Mouse (Mus musculus): ENCODE measurements around the gene Ulk3.
A peak's percentile ranks its signal among the peaks of the same experiment; 100 is the strongest.

Gene Ulk3

DNA sequence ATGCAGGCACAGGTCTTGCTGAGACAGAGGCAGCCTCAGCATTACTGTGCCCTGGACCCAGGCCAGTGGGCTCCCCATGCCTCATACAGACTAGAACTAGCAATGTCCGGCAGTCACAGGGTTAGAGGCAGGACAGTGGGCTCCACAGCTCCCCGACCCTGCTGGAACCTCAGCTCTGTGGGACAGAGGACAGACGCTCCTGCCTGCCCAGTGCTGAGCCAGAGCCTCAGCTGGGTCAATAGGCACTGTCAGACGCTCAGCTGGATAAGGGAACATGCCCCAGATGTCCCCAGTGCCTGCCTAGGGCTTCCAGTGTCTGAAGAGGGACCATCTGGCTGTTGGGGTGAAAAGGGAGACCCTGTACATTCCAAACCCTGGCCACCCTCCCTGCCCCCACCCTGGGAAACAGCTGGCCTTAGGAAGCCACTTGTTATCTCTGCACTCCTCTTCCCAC, 8.7 kb downstream of the Ulk3 start:
- peak; percentile 13; the same call in 1 of the 2 replicates for TF ChIP-seq GATA4 (IDR thresholded peaks at IDR 0.05; ENCODE audit: insufficient replicate concordance, low read length)

DNA sequence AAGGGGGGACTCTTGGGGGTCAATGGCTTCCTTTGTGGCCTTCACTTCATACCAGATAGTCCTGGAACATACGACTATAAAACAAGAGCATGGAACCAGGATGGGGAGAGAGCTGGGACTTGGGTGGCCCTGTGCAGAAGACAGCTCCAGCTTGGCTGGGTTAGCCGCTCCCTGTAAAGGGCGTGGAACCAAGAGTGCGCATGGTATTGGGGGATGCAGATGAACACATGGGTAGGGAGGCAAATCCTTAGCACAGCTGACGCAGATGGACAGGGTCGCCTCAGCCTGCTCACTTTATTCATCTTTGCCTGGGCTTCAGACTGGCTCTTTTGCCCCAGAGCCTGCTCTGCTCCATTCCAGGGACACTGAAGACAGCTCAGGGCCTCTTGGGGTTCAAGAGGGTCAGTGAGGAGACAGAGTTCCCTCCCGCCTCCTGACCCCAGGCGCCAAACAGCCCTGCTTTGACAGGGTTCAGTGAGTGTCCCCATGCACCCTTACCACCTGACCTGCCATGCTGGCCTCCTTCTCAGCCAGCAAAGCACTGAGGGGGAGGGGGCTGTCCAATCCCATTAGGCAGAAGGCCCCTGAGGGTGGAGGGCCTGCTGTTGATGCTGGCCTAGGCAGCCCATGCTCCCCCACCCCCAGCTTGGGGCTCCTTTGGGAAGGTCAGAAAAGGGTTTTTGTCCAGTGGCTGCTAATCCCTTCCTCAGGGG, 9.8 kb downstream of the Ulk3 start:
- no peak for TF ChIP-seq GATA4 (IDR thresholded peaks at IDR 0.05; ENCODE audit: insufficient replicate concordance, low read length)

DNA sequence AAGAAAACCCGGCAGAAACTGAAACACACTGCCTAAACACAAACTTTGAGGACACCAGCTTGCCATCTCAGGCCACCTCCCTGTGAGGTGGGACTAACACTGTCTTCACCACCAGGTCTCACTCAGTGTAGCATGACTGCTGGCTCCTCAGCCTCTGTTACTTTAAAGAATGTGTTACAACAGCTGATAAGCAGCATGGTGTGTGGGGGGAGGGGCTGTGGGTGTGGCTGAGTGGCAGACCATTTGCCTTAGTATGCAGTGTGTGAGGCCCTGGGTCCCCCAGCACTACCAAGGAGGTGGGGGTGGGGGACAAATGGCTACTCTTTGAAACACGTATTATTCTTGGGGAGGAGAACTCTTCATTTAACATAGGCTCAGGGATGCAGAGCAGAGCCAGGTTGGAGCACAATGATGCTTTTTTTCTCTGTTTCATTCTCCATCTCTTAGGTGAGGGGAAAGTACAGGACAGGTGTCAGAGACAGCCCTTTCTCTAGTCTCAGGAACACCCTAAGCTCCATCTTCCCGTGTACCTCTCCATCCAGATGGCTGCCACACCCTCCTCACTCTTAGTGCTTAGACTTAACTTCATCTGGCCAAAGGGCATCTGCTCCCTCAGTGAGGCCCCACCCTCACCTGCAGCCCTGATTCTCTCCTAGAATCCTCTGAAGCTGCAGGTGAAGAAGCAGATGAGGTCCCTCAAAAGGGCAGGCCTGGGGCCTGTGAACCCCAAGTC, 11.5 kb downstream of the Ulk3 start:
- TF ChIP-seq GATA4 (IDR thresholded peaks at IDR 0.05; ENCODE audit: insufficient replicate concordance, low read length) = no peak

GRCm38 (mm10) chr9:57601353-57601706, 12.1 kb downstream of the Ulk3 start:
- no peak for TF ChIP-seq GATA4 (IDR thresholded peaks at IDR 0.05; ENCODE audit: insufficient replicate concordance, low read length)

GRCm38 (mm10) chr9:57602098-57602497, 12.8 kb downstream of the Ulk3 start:
- no peak for TF ChIP-seq GATA4 (IDR thresholded peaks at IDR 0.05; ENCODE audit: insufficient replicate concordance, low read length)

DNA sequence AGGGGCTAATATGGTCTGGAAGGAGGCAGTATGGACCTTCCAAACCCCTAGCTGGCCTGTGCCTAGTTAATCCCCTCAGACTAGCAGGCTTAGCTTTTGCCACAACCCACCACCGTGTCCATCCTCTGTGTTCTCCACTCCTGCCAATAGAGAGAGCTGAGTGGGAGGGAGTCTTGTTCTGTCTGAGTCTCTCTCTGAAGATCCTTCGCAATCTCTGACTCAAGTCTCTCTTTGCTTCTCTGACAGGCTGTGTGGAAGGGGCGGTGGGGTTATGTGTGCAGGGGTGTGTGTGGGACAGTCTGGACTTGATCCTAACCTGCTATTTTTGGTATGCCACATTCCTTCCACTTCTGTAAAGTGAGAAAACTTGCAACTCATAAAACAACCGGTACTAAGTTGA, 15.6 kb downstream of the Ulk3 start:
- TF ChIP-seq GATA4 (IDR thresholded peaks at IDR 0.05; ENCODE audit: insufficient replicate concordance, low read length) = no peak

- TF ChIP-seq GATA4 (IDR thresholded peaks at IDR 0.05; ENCODE audit: insufficient replicate concordance, low read length) = no peak
Observed at GRCm38 (mm10) chr9:57605503-57605902, 16.3 kb downstream of the Ulk3 start.

DNA sequence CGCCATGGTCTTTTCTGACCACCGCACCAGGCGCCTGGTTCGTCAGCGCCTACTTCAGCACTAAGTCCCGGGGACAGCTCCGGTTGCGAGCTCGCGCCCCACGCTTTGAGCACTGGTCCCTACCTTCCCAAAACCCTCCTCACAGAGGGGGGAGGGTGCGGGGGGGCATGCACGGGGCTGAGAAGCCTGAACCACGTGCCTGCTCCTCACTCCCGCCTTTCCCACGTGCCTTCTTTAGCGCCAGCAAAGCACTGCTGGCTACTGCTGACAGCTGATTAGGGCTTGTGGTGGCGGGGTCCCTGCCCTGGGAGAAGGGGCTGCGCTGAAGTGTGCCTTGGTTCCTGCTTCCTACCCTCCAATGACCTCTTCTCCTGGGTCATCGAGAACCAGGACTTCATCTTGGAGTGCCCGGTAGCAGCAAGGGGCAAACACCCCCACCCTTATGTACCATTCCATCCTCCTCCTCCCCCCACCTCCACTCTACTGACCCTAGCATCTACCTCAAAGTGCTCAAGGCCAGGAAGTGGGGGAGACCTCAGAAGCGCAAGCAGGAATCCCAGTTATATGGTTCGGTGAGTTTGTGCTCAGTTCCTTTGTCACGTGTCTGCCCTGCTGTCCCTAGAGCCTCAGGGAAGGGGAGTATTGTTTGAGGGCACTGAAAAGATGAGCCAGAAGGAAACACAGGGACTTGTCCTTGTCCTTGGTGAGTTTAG, 17.0 kb downstream of the Ulk3 start, which contains the start of gene Cplx3:
TSS of gene Cplx3 (minus strand) at position 143 of the 713 bp plus-strand sequence.
- no peak for TF ChIP-seq GATA4 (IDR thresholded peaks at IDR 0.05; ENCODE audit: insufficient replicate concordance, low read length)

DNA sequence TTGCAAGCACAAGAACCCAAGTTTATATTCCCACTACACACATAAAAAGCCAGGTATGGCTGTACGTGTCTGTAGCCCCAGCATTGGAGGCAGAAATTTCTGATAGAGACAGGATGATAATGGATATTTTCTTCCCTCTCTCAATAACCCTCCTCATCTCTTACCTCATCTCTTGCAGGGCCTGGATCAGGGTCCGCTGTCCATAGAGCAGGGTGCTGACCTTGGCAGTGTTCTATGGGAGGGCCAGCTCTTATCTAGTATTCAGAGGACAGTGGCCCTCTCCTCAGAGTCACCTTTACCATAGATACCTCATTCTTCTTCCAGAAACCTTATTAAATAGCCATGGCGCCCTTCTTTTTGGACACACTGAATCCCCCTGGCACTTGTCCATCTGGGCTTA, 20.6 kb downstream of the Ulk3 start:
- TF ChIP-seq GATA4 (IDR thresholded peaks at IDR 0.05; ENCODE audit: insufficient replicate concordance, low read length) = no peak

GRCm38 (mm10) chr9:57610359-57610826, 21.1 kb downstream of the Ulk3 start:
- no peak for TF ChIP-seq GATA4 (IDR thresholded peaks at IDR 0.05; ENCODE audit: insufficient replicate concordance, low read length)

GRCm38 (mm10) chr9:57612587-57612986, 23.3 kb downstream of the Ulk3 start:
- no peak for TF ChIP-seq GATA4 (IDR thresholded peaks at IDR 0.05; ENCODE audit: insufficient replicate concordance, low read length)

GRCm38 (mm10) chr9:57613975-57614374, 24.7 kb downstream of the Ulk3 start:
- TF ChIP-seq GATA4 (IDR thresholded peaks at IDR 0.05; ENCODE audit: insufficient replicate concordance, low read length) = no peak

- TF ChIP-seq GATA4 (IDR thresholded peaks at IDR 0.05; ENCODE audit: insufficient replicate concordance, low read length) = no peak
Observed at GRCm38 (mm10) chr9:57614786-57615185, 25.5 kb downstream of the Ulk3 start.

DNA sequence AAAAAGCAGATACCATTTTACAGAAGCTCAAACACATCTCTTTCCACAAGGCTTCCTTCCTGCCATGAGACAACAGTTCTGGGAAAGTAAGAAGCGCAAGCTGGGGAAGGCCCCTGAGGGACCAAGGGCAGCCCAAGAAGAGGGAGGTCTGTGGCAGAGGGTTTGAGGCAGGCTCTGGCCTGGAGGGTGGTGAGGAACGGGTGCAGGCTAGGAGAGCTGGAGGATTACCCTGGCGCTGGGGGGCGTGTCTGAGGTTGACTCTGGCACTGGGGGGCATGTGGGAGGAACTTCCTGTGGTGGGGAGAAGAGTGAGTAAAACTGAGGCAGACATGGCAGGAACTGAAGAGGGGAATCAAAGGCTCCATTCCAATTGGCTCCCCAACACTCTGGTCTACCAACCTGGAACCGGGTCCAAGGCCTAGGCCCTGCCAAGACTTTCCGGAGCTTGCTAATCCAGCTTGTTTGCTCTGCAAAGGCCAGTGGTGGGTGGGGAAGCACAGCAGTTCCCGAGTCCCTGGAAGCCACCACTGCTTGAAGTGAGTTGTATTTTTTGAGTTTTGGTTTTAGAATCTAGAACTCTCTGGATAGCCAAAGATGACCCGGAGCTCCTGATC, 28.4 kb downstream of the Ulk3 start:
- TF ChIP-seq GATA4 (IDR thresholded peaks at IDR 0.05; ENCODE audit: insufficient replicate concordance, low read length) = no peak

- TF ChIP-seq GATA4 (IDR thresholded peaks at IDR 0.05; ENCODE audit: insufficient replicate concordance, low read length) = no peak
Observed at GRCm38 (mm10) chr9:57618854-57619253, 29.6 kb downstream of the Ulk3 start.
